Mouse (Mus musculus) limb, embryonic 14.5 days (tissue): ENCODE measurements around the gene Glmn. TPM values are rescaled to one million over a fixed set of nuclear protein-coding genes. Genes with fewer than 3 reads are reported as not detected.

Source experiments
- ATAC-seq: fragments of 200-750 bp; cut with Nextera tagmentation; 2 replicates; pipeline ENCODE4 v1.8.0; 2017; ENCODE audit warnings: low read depth, moderate number of reproducible peaks, moderate TSS enrichment; ENCODE audit not compliant: low FRiP score
- DNase-seq: peaks from one replicate; pipeline ENCODE4 v3.0.0-alpha.2; 2015; ENCODE audit warnings: low spot score
- H3K27ac ChIP-seq: fragments of 300-500 bp; sonication (generic); replicated peaks from 2 replicates; pipeline ENCODE4 v1.5.1; 2014; ENCODE audit warnings: low read depth, mild to moderate bottlenecking, low read length, moderate library complexity, mixed read lengths
- H3K27me3 ChIP-seq: fragments of 300-500 bp; sonication (generic); 2 replicates; pipeline ENCODE4 v1.6.1; 2014; ENCODE audit warnings: low read length, mixed read lengths; ENCODE audit not compliant: control insufficient read depth, insufficient read depth
- H3K36me3 ChIP-seq: fragments of 300-500 bp; sonication (generic); 2 replicates; pipeline ENCODE4 v1.6.1; 2014; ENCODE audit warnings: mild to moderate bottlenecking, low read length, moderate library complexity, mixed read lengths; ENCODE audit not compliant: control insufficient read depth, insufficient read depth
- H3K4me1 ChIP-seq: fragments of 300-500 bp; sonication (generic); 2 replicates; pipeline ENCODE4 v1.6.1; 2014; ENCODE audit warnings: antibody characterized with exemption, low read length, mixed read lengths; ENCODE audit not compliant: control insufficient read depth, insufficient read depth
- H3K4me2 ChIP-seq: fragments of 300-500 bp; sonication (generic); replicated peaks from 2 replicates; pipeline ENCODE4 v1.6.1; 2014; ENCODE audit warnings: low read depth, mild to moderate bottlenecking, low read length, moderate library complexity; ENCODE audit not compliant: severe bottlenecking
- H3K4me3 ChIP-seq: fragments of 300-500 bp; sonication (generic); replicated peaks from 2 replicates; pipeline ENCODE4 v1.5.1; 2014; ENCODE audit warnings: low read length
- H3K9ac ChIP-seq: fragments of 300-500 bp; sonication (generic); 2 replicates; pipeline ENCODE4 v1.6.1; 2014; ENCODE audit warnings: mild to moderate bottlenecking, low read depth, low read length, moderate library complexity; ENCODE audit not compliant: severe bottlenecking
- H3K9me3 ChIP-seq: fragments of 300-500 bp; sonication (generic); 2 replicates; pipeline ENCODE4 v1.6.1; 2016; ENCODE audit warnings: low read length; ENCODE audit not compliant: control insufficient read depth
- POLR2A ChIP-seq: fragments of 200-500 bp; IDR thresholded peaks from 2 replicates; pipeline ENCODE4 v1.8.0; 2012; ENCODE audit warnings: inconsistent platforms, mild to moderate bottlenecking, moderate library complexity, borderline replicate concordance; ENCODE audit not compliant: insufficient read depth, insufficient read length; ENCODE audit errors: extremely low read depth
- WGBS: fragments of 180-500 bp; shearing (Covaris S2); extraction: QIAGEN DNeasy Blood & Tissue Kit; methylation state at CpG from one replicate; pipeline ENCODE4 v1.1.7; 2014; 5-methylcytosine and 5-hydroxymethylcytosine counted together
- polyA plus RNA-seq, 2 experiments: library from polyadenylated mRNA; depleted of rRNA in 1 of 2; stranded (reverse) in 1 of 2; unstranded in 1 of 2; fragments of >200 nt; fragmentation: Nextera tagmentation in 1 of 2; extraction: Ambion mirVana in 1 of 2; gene quantifications; 2 replicates each; pipeline versions ENCODE4 v1.2.1 to v1.2.3; 2012 to 2014

Glmn gene
- polyA plus RNA-seq, 2 experiments, result 19.1 to 30.7 TPM

GRCm38 (mm10) chr5:107500741-107501140 is 96.9 kb downstream of the Glmn start:
- Histone ChIP-seq H3K27me3 (no peaks in the 10 kb centered on the region), H3K27ac (no peak overlapping the region), H3K9me3 (no peaks in the 10 kb centered on the region), H3K4me2 (no peak overlapping the region), H3K9ac (no peak overlapping the region), H3K4me3 (no peak overlapping the region), H3K4me1 (0 out of 2 replicates have a peak, but pooled peaks cover 3% of the 10 kb centered on the region), H3K36me3 (peaks cover 8% of the 10 kb centered on the region; the same call in 1 of the 2 replicates)
- no peak for TF ChIP-seq POLR2A
- WGBS, result 85% methylated on average over 1 of the region's 1 CpGs
- DNase-seq (no peak), ATAC-seq (no peak)

GRCm38 (mm10) chr5:107499891-107500535 is 97.7 kb downstream of the Glmn start:
- ATAC-seq (no peak), DNase-seq (no peak)
- no peak overlapping the region for H3K4me2 ChIP-seq
- H3K4me3 ChIP-seq, result no peak overlapping the region
- no peak for TF ChIP-seq POLR2A
- H3K36me3 ChIP-seq, result peaks cover 8% of the 10 kb centered on the region; the same call in 1 of the 2 replicates
- 0 out of 2 replicates have a peak, but pooled peaks cover 3% of the 10 kb centered on the region for H3K4me1 ChIP-seq
- H3K27ac ChIP-seq, result no peak overlapping the region
- no peaks in the 10 kb centered on the region for H3K27me3 ChIP-seq
- 75% methylated on average over 5 of the region's 5 CpGs for WGBS
- no peak overlapping the region for H3K9ac ChIP-seq
- H3K9me3 ChIP-seq, result no peaks in the 10 kb centered on the region

Other genes starting within 250 kb of the Glmn start
- 2.4 and 2.8 TPM in 2 replicates for gene Ephx4, start 195.2 kb downstream of the Glmn start, polyA plus RNA-seq (2012; rRNA removed)
- 1.8 and 2.4 TPM in 2 replicates for gene Ephx4, start 195.2 kb downstream of the Glmn start, polyA plus RNA-seq (2014; fragmentation: Nextera tagmentation; extraction: Ambion mirVana)
- gene Lpcat2b, start 166.3 kb downstream of the Glmn start, polyA plus RNA-seq (2012; rRNA removed), result not detected in 2 replicates
- not detected in 2 replicates for gene Lpcat2b, start 166.3 kb downstream of the Glmn start, polyA plus RNA-seq (2014; fragmentation: Nextera tagmentation; extraction: Ambion mirVana)
- gene Btbd8, start 159.9 kb downstream of the Glmn start, polyA plus RNA-seq (2012; rRNA removed), result 5.5 and 6.3 TPM in 2 replicates
- 4.8 and 6.3 TPM in 2 replicates for gene Btbd8, start 159.9 kb downstream of the Glmn start, polyA plus RNA-seq (2014; fragmentation: Nextera tagmentation; extraction: Ambion mirVana)
- 0.06 and 0.25 TPM in 2 replicates for gene Gm42669, start 90.3 kb downstream of the Glmn start, polyA plus RNA-seq (2012; rRNA removed)
- gene Gm42669, start 90.3 kb downstream of the Glmn start, polyA plus RNA-seq (2014; fragmentation: Nextera tagmentation; extraction: Ambion mirVana), result 0.64 and 0.78 TPM in 2 replicates
- 0.01 and 0.06 TPM in 2 replicates for gene 1700028K03Rik, start 63.2 kb downstream of the Glmn start, polyA plus RNA-seq (2012; rRNA removed)
- 0.14 and 0.17 TPM in 2 replicates for gene 1700028K03Rik, start 63.2 kb downstream of the Glmn start, polyA plus RNA-seq (2014; fragmentation: Nextera tagmentation; extraction: Ambion mirVana)
- 8.4 and 12.6 TPM in 2 replicates for gene Rpap2, start 515 bp downstream of the Glmn start, polyA plus RNA-seq (2012; rRNA removed)
- 20.9 and 21.6 TPM in 2 replicates for gene Rpap2, start 515 bp downstream of the Glmn start, polyA plus RNA-seq (2014; fragmentation: Nextera tagmentation; extraction: Ambion mirVana)
- 1.6 and 1.9 TPM in 2 replicates for gene Gfi1, start 128.1 kb upstream of the Glmn start, polyA plus RNA-seq (2012; rRNA removed)
- 0.40 and 0.55 TPM in 2 replicates for gene Gfi1, start 128.1 kb upstream of the Glmn start, polyA plus RNA-seq (2014; fragmentation: Nextera tagmentation; extraction: Ambion mirVana)
- not detected in 2 replicates for gene Ube2d2b, start 232.2 kb upstream of the Glmn start, polyA plus RNA-seq (2012; rRNA removed)
- 0.15 TPM in 1 of 2 replicates, not detected in the other for gene Ube2d2b, start 232.2 kb upstream of the Glmn start, polyA plus RNA-seq (2014; fragmentation: Nextera tagmentation; extraction: Ambion mirVana)